Mouse (Mus musculus) G1E (cell line): ENCODE measurements around the gene Tmem235. TPM values are rescaled to one million over a fixed set of nuclear protein-coding genes. Genes with fewer than 3 reads are reported as not detected.

ENCODE experiments used
- ATAC-seq: 2 replicates; pipeline ENCODE4 v1.8.0; 2016; ENCODE audit warnings: mild to moderate bottlenecking; ENCODE audit not compliant: insufficient number of reproducible peaks, poor library complexity, low FRiP score, severe bottlenecking; ENCODE audit errors: extremely low read depth
- DNase-seq: peaks from one replicate; pipeline ENCODE4 v3.0.0; 2012; ENCODE audit warnings: low spot score
- H3K27me3 ChIP-seq: 2 replicates; pipeline ENCODE4 v1.6.1; 2012; ENCODE audit warnings: mild to moderate bottlenecking, low read length, inconsistent platforms; ENCODE audit not compliant: insufficient read depth
- H3K36me3 ChIP-seq: replicated peaks from 2 replicates; pipeline ENCODE3; 2012; ENCODE audit warnings: mild to moderate bottlenecking, inconsistent platforms
- H3K4me1 ChIP-seq: 2 replicates; pipeline ENCODE4 v1.6.1; 2012; ENCODE audit warnings: low read depth, low read length, inconsistent platforms, mixed read lengths; ENCODE audit not compliant: insufficient read depth
- H3K4me3 ChIP-seq: 2 replicates; pipeline ENCODE4 v1.5.1; 2012; ENCODE audit warnings: low read depth, mild to moderate bottlenecking, inconsistent platforms, low read length, moderate library complexity, mixed read lengths
- H3K9me3 ChIP-seq: replicated peaks from 2 replicates; pipeline ENCODE4 v1.6.1; 2012; ENCODE audit warnings: inconsistent platforms
- CTCF ChIP-seq: IDR thresholded peaks from 2 replicates; pipeline ENCODE4 v1.5.1; 2012; ENCODE audit warnings: low read depth, low read length, inconsistent platforms, mixed read lengths
- GATA1 ChIP-seq: IDR thresholded peaks from 2 replicates; pipeline ENCODE4 v1.6.1; 2012; ENCODE audit warnings: borderline replicate concordance, low read length, inconsistent platforms, mixed read lengths
- GATA2 ChIP-seq: IDR thresholded peaks from 2 replicates; pipeline ENCODE4 v1.6.1; 2012; ENCODE audit warnings: low read depth, low read length, inconsistent platforms, borderline replicate concordance
- POLR2AphosphoS5 ChIP-seq: IDR thresholded peaks from 2 replicates; pipeline ENCODE4 v1.6.1; 2012; ENCODE audit warnings: low read depth, low read length, inconsistent platforms; ENCODE audit not compliant: insufficient replicate concordance
- TAL1 ChIP-seq: conservative IDR thresholded peaks from 2 replicates; pipeline ENCODE4 v1.6.1; 2012; ENCODE audit warnings: low read depth, low read length, inconsistent platforms, mixed read lengths
- polyA plus RNA-seq: library from polyadenylated mRNA; stranded (reverse); fragments of >175 nt; gene quantifications from 2 replicates; pipeline ENCODE4 v1.2.3, GENCODE M21; 2012
- total RNA-seq, 2 experiments: library from RNA; stranded (forward) in 1 of 2; stranded (reverse) in 1 of 2; fragments of 200-1000 nt in 1 of 2; fragments of >200 nt in 1 of 2; fragmentation: Nextera tagmentation in 1 of 2; gene quantifications; 2 replicates each; pipeline ENCODE4 v1.2.3; 2014 to 2017

Tmem235 gene
- total and polyA plus RNA-seq, 3 experiments, result not detected

DNA sequence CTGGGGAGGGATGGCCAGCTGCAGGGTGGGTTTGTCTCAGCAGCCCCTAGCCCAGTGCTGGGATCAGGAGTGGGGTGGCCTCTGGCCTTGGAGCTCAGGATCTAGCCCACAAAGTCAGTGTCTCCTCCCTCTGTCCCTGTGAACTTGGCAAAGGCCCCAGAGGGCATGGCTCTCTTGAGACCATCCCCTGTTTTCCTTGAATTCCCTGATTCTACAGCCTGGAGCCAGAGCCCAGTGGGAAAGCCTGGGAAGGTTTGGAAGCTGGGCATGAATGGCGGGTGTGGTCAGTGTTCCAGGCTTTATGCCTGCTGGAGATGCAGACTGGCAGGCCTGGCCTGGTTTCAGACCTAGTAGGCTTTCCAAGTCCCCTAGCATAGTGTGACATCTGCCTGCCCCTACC, 21.7 kb downstream of the Tmem235 start:
- no peaks in the 10 kb centered on the region for H3K36me3 ChIP-seq
- H3K4me3 ChIP-seq, result no peak overlapping the region
- no peaks in the 10 kb centered on the region for H3K9me3 ChIP-seq
- peaks cover 20% of the 10 kb centered on the region for H3K4me1 ChIP-seq
- DNase-seq, result no peak
- peaks cover 76% of the 10 kb centered on the region for H3K27me3 ChIP-seq
- ATAC-seq, result no peak
- TF ChIP-seq CTCF (no peak), GATA2 (no peak), POLR2AphosphoS5 (no peak)

DNA sequence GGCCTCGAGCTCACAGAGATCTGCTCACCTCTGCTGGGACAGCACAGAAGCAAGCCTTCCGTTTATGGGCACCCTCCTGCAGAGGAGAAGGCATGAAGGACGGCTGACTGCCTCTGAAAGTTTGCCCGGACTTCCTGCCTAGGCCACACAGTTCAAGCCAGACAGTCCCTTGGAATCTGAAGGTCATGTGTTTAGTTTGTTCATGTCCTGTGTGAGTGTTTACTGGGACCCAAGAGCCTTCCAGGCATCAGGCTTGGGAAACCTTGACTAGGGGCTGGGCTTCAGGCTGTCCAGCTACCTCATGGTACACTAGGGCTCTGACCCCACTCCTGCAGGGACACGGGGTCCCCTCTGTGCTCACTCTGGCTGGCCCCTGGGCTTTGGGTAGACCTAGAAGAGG, 25.4 kb downstream of the Tmem235 start:
- peaks cover 12% of the 10 kb centered on the region for H3K4me1 ChIP-seq
- ATAC-seq, result no peak

DNA sequence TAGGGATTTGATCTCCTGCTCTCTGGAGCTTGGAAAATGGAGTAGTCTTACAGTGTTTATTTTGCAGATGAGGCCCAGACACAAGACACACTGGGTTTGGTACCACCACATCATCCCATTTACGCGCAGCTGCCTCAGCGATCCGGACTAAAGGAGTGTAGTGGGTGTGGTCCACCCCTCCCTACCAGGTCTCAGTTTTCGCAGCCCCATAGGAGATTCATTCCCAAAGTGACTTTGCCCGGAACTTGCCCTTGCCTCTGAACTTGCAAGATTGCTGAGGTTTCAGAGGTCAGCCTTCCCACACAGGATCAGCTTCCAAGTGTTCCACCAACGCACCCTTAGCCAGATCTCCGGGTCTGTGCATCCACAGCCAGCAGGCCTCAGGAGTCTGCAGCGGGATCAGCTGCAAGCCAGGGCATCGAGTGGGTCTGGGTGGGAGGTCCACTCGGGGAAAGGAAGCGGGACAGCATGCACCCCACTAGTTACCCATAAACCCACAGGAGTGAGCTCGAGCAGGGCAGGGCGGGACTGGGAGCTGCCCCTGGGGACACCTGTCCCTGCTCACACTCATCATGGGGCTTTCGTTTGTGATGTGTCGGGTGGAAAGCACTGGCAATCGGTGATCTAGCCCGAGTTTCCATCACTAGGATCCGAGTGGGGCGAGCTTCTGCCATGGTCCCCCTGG, 27.8 kb downstream of the Tmem235 start:
- H3K9me3 ChIP-seq, result no peaks in the 10 kb centered on the region
- H3K4me3 ChIP-seq, result no peak overlapping the region
- peaks cover 71% of the 10 kb centered on the region for H3K27me3 ChIP-seq
- DNase-seq (no peak), ATAC-seq (no peak)
- TF ChIP-seq GATA1 (no peak), GATA2 (no peak), TAL1 (no peak), POLR2AphosphoS5 (no peak), CTCF (no peak)
- H3K36me3 ChIP-seq, result no peaks in the 10 kb centered on the region
- H3K4me1 ChIP-seq, result no peaks in the 10 kb centered on the region

More for the DNA sequence above, 25.4 kb downstream of the Tmem235 start:
- peaks cover 75% of the 10 kb centered on the region for H3K27me3 ChIP-seq
- no peaks in the 10 kb centered on the region for H3K36me3 ChIP-seq
- H3K9me3 ChIP-seq, result no peaks in the 10 kb centered on the region
- no peak for DNase-seq
- H3K4me3 ChIP-seq, result no peak overlapping the region
- TF ChIP-seq TAL1 (no peak), CTCF (no peak), GATA2 (no peak), POLR2AphosphoS5 (no peak), GATA1 (no peak)

DNA sequence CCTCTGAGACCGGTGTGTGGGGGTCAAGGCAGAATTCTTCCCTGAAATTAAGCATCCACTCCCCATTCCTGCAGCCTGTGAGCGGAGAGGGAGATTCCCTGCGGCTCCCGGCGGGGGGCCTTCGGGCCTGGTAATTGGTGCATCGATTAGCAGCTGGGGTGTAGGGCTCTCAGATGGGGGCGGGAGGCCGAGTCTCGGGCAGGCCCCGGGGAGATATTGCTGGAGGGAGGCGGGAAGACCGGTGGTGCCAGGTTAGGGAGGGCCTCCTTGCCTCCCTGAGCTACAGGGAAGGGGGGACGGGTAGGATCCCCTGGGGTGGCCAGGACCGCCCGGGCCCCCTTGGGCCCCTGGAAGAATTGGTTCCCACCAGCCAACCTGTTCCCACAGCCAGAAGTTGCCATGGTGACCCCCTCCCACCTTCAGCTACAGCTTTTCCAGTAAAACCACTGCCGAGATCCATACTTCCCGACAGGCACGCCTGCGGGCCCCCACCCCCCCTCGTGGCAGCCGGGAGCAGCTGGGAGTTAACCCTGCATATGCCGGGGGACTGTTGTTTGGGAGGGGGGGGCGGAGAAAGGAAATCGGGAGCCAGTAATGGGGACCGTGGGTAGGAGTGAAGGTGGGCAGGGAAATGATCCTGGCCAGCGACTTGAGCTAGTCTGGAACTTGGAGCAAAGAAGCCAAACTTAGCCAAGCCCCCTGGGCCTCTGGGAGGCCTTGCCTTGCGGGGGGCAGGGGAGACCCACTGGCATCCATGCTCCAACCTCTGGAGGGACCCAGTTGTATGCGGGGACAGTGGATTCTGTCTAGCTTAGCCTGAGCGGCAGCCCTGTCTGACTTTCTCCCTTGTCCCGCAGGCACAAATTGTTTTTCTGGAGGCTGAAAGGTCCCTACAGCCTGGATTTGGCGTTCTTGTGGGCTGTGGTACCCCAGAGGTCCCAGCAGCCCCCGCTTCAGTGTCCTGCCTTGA, 28.6 kb downstream of the Tmem235 start:
- TF ChIP-seq GATA1 (no peak), TAL1 (no peak)
- ATAC-seq (no peak), DNase-seq (no peak)
- H3K36me3 ChIP-seq, result no peaks in the 10 kb centered on the region
- no peaks in the 10 kb centered on the region for H3K9me3 ChIP-seq
- H3K27me3 ChIP-seq, result peaks cover 64% of the 10 kb centered on the region
- no peak overlapping the region for H3K4me3 ChIP-seq
- no peaks in the 10 kb centered on the region for H3K4me1 ChIP-seq

DNA sequence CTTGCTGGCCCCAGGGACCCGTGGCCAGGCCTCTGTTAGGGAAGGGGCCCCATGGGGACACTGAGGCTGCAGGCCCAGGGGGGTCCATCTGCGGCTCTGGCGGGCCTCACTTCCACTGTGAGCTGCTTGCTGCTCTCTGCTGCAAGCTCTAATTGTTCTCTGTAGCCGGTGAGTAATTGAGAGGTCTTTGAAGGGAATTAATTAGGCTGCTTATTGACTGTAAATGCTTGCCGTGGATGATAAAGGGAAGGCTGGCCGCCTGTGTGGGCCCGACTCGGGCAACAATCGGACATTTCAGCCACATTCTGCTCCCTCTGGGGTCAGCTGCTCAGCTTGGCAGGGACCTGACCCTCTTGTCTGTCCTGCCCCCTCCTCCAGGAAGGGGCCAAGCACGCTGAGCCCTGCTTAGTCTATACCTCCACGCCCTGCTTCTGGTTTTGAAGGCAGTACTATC, 29.4 kb downstream of the Tmem235 start:
- H3K4me3 ChIP-seq, result no peak overlapping the region
- H3K27me3 ChIP-seq, result peaks cover 57% of the 10 kb centered on the region
- H3K36me3 ChIP-seq, result no peaks in the 10 kb centered on the region
- TF ChIP-seq TAL1 (no peak), CTCF (no peak), GATA2 (no peak), GATA1 (no peak), POLR2AphosphoS5 (no peak)
- ATAC-seq, result no peak
- H3K4me1 ChIP-seq, result no peaks in the 10 kb centered on the region
- DNase-seq, result no peak
- H3K9me3 ChIP-seq, result no peaks in the 10 kb centered on the region

DNA sequence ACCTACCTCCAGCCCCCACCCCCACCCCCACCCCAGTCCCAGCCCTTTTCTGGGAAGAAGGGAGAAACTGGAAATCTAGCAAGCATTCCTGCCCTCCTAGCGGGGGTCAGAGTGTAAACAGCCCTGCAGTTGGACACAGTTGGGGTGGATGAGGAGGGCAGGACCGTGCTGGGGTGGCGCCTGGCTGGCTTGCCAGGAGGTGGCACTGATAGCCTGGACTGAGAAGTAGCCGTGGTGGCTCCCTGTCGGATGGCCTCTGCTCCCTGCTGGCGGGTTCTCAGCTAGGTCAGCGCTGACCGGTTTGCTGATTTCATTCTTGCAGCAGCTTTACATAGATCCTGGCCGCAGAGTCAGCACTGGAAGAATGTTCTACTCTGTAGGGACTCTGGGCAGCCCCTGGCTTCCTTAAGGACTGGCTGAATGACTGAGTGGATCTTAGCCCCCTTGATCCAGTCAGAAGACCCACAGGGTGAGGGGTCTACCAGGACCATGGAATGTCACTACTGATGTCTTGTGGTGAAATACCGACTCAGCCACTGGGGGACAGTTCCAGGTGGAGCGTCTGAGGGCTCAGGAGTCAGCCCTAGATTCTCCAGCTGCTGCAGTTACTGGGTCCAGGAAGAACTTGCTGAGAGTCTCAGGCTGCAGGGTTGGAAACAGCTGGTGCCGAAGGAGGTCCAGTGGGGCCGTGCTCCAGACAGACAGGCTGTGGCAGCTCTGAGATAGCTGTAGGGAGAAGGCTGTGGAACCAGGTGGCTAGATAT, 30.1 kb downstream of the Tmem235 start:
- DNase-seq, result no peak
- peaks cover 57% of the 10 kb centered on the region for H3K27me3 ChIP-seq
- no peak for ATAC-seq
- no peaks in the 10 kb centered on the region for H3K4me1 ChIP-seq
- no peak overlapping the region for H3K4me3 ChIP-seq
- no peaks in the 10 kb centered on the region for H3K9me3 ChIP-seq
- H3K36me3 ChIP-seq, result no peaks in the 10 kb centered on the region
- TF ChIP-seq GATA2, result no peak
- TF ChIP-seq TAL1, result no peak
- TF ChIP-seq GATA1, result no peak
- no peak for TF ChIP-seq POLR2AphosphoS5
- TF ChIP-seq CTCF, result no peak
